In the genomic region with DNA sequence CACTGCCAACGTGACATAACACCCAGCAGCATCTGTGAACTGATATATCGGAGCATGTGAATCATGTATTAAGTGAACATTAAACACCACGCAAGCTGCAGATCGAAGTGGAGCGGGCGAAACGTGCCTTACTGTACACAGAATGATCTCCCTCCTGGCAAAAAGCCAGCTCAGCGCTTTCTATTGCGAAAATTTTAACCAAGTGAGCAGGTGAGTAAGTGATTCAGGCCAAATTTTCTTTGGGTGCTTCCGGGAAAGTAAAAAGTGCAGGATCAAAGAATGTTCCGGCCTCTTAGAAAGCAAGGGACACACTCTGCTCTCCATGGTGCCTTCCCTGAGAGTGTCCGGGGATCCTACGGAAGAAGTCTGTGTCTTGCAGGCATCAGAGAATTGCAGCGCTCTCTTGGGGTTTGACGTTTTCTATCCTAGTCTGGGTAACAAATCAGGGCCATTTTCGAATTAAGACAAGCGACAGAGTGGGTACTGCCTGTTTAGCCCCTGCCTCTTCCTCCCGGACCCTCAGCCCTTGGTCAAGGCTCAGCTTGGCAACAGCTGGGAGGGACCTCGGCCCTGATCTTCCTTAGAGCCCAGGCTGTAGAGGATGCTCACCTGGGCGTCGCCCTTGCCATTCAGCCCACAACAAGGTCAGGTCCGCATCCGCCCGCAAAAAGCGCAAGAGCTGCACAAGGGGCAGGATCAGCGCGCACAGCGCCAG, we compare ENCODE assay signal across 8 mouse cellular contexts. TPM values are rescaled to one million over a fixed set of nuclear protein-coding genes. Genes with fewer than 3 reads are reported as not detected.
DNase-seq lines count a peak whose midpoint lies in the region; ATAC-seq and TF ChIP-seq lines count a peak whose summit lies in the region.

No protein-coding gene starts in this region.

- dilution Hi-C loops in CH12.LX (cut with MboI; ENCODE audit: extremely low pct_ligation_motif_present, extremely low pct_unique_long_range_greater_than_20kb, low sequenced_read_pairs): no loop called here

- in situ Hi-C loops in CH12.LX (cut with MboI; ENCODE audit: low pct_ligation_motif_present, low pct_unique_long_range_greater_than_20kb, low sequenced_read_pairs): loop anchor here (25.0 kb wide), 1 partner anchor 127 kb away; a partner anchor contains a TSS

- peak overlapping the region; percentile 63 for H3K4me2 ChIP-seq in CH12.LX (ENCODE audit: insufficient read depth, low read depth, poor library complexity, severe bottlenecking)
- peak overlapping the region; percentile 88 for H3K4me2 ChIP-seq in heart, embryonic 13.5 days
- peak overlapping the region; percentile 93 for H3K4me2 ChIP-seq in kidney, embryonic 16.5 days (replicated peaks; ENCODE audit: low read depth, low read length)
- H3K4me2 ChIP-seq in neural tube, embryonic 14.5 days (ENCODE audit: low read depth, low read length): peak overlapping the region; percentile 94

- no peak for TF ChIP-seq POLR2A in CH12.LX (IDR thresholded peaks at IDR 0.05; ENCODE audit: low read depth, low read length)
- no peak for TF ChIP-seq POLR2A in cortical plate, adult 2 months (IDR thresholded peaks at IDR 0.05; ENCODE audit: extremely low read depth, insufficient read depth, low read length)

- no peak for TF ChIP-seq EP300 in CH12.LX (IDR thresholded peaks at IDR 0.05; ENCODE audit: low read length)

- H3K9ac ChIP-seq in CH12.LX (ENCODE audit: insufficient read depth, low read depth): peak overlapping the region; percentile 73
- peak overlapping the region; percentile 89 for H3K9ac ChIP-seq in heart, embryonic 13.5 days
- peak overlapping the region; percentile 71 for H3K9ac ChIP-seq in kidney, embryonic 16.5 days (replicated peaks; ENCODE audit: low read length)
- H3K9ac ChIP-seq in neural tube, embryonic 14.5 days (replicated peaks; ENCODE audit: low read depth, low read length): peak overlapping the region; percentile 67

- H3K4me3 ChIP-seq in CH12.LX (replicated peaks in 1 of 3; ENCODE audit: low read depth in 2 of 3, low read length in 2 of 3, poor library complexity in 1 of 3): peak overlapping the region; percentile 78 to 89 (median 86)
- H3K4me3 ChIP-seq in cortical plate, adult 2 months (ENCODE audit: insufficient read depth, low read length): peak overlapping the region; percentile 90
- peak overlapping the region; percentile 79 for H3K4me3 ChIP-seq in heart, embryonic 13.5 days
- peak overlapping the region; percentile 74 for H3K4me3 ChIP-seq in kidney, embryonic 16.5 days (ENCODE audit: low read length)
- peak overlapping the region; percentile 49 for H3K4me3 ChIP-seq in neural tube, embryonic 14.5 days (ENCODE audit: low read depth, low read length)

- no peaks in the 10 kb centered on the region for H3K9me3 ChIP-seq in CH12.LX (replicated peaks; ENCODE audit: low read length)
- no peaks in the 10 kb centered on the region for H3K9me3 ChIP-seq in heart, embryonic 13.5 days
- H3K9me3 ChIP-seq in kidney, embryonic 16.5 days (ENCODE audit: low read length): 0 out of 2 replicates have a peak, but pooled peaks cover 3% of the 10 kb centered on the region
- H3K9me3 ChIP-seq in neural tube, embryonic 14.5 days (ENCODE audit: control insufficient read depth, low read length): no peaks in the 10 kb centered on the region

- H3K4me1 ChIP-seq in CH12.LX (ENCODE audit: control insufficient read depth in 1 of 2, insufficient read depth in 2 of 2): peaks cover 5 to 23% of the 10 kb centered on the region in 2 experiments
- peaks cover 6% of the 10 kb centered on the region for H3K4me1 ChIP-seq in cortical plate, adult 2 months (ENCODE audit: control insufficient read depth, insufficient read depth, low read length)
- H3K4me1 ChIP-seq in heart, embryonic 13.5 days: peaks cover 32% of the 10 kb centered on the region
- peaks cover 5% of the 10 kb centered on the region; the same call in 1 of the 2 replicates for H3K4me1 ChIP-seq in kidney, embryonic 16.5 days (ENCODE audit: insufficient read depth, low read length)
- peaks cover 4% of the 10 kb centered on the region; the same call in 1 of the 2 replicates for H3K4me1 ChIP-seq in neural tube, embryonic 14.5 days (ENCODE audit: control insufficient read depth, insufficient read depth, low read length)

- 0 out of 2 replicates have a peak overlapping the region, but pooled peaks have one; percentile 45 for H3K27ac ChIP-seq in CH12.LX (ENCODE audit: insufficient read depth, low read depth)
- peak overlapping the region; percentile 31 for H3K27ac ChIP-seq in cortical plate, adult 2 months (ENCODE audit: insufficient read depth, low read length)
- peak overlapping the region; percentile 94 for H3K27ac ChIP-seq in heart, embryonic 13.5 days (replicated peaks)
- peak overlapping the region; percentile 56; the same call in 1 of the 2 replicates for H3K27ac ChIP-seq in kidney, embryonic 16.5 days (ENCODE audit: low read length)
- H3K27ac ChIP-seq in neural tube, embryonic 14.5 days (ENCODE audit: low read depth, low read length): peak overlapping the region; percentile 17; the same call in 1 of the 2 replicates

- H3K27me3 ChIP-seq in CH12.LX (replicated peaks): no peaks in the 10 kb centered on the region
- no peaks in the 10 kb centered on the region for H3K27me3 ChIP-seq in heart, embryonic 13.5 days (replicated peaks)
- H3K27me3 ChIP-seq in kidney, embryonic 16.5 days (ENCODE audit: insufficient read depth, low read length): no peaks in the 10 kb centered on the region
- no peaks in the 10 kb centered on the region for H3K27me3 ChIP-seq in neural tube, embryonic 14.5 days (ENCODE audit: control insufficient read depth, insufficient read depth, low read length)

- no peak for TF ChIP-seq CTCF in CH12.LX (conservative IDR thresholded peaks at IDR 0.05 in 1 of 2, IDR thresholded peaks at IDR 0.05 in 1 of 2; ENCODE audit: low read depth in 2 of 2, low read length in 2 of 2)
- TF ChIP-seq CTCF in cortical plate, adult 2 months (IDR thresholded peaks at IDR 0.05; ENCODE audit: extremely low read depth, insufficient read depth, low read length): no peak

- no peaks in the 10 kb centered on the region for H3K36me3 ChIP-seq in CH12.LX (replicated peaks in 1 of 2; ENCODE audit: control insufficient read depth in 1 of 2, insufficient read depth in 1 of 2, low read length in 1 of 2)
- H3K36me3 ChIP-seq in heart, embryonic 13.5 days: peaks cover 2% of the 10 kb centered on the region; the same call in 1 of the 2 replicates
- H3K36me3 ChIP-seq in kidney, embryonic 16.5 days (ENCODE audit: insufficient read depth, low read length): no peaks in the 10 kb centered on the region
- no peaks in the 10 kb centered on the region for H3K36me3 ChIP-seq in neural tube, embryonic 14.5 days (ENCODE audit: control insufficient read depth, insufficient read depth, low read length)

- WGBS in heart, embryonic 13.5 days: 8% methylated on average over 28 of the region's 28 CpGs
- WGBS in kidney, embryonic 16.5 days: 7% methylated on average over 28 of the region's 28 CpGs
- 5% methylated on average over 28 of the region's 28 CpGs for WGBS in neural tube, embryonic 14.5 days

- no peak for TF ChIP-seq RAD21 in CH12.LX (IDR thresholded peaks at IDR 0.05; ENCODE audit: low read depth, low read length)

- DNase-seq in CH12.LX (ENCODE audit: extremely low read depth) (no peak), NIH3T3 (ENCODE audit: low read depth) (peak; percentile 73)
- DNase-seq in lung, adult 18-20 months: peak; percentile 61 to 71
- DNase-seq in spleen, postnatal 4 days (ENCODE audit: low spot score in 2 of 2): no peak

- peak; percentile 12; the same call in 1 of the 2 replicates for ATAC-seq in heart, embryonic 13.5 days (ENCODE audit: extremely low read depth, insufficient number of reproducible peaks, low FRiP score, low TSS enrichment)
- ATAC-seq in kidney, embryonic 16.5 days (ENCODE audit: low FRiP score, low TSS enrichment): peak; percentile 64
- peak; percentile 54 for ATAC-seq in neural tube, embryonic 14.5 days (ENCODE audit: low read depth)

- no peaks in the 10 kb centered on the region; the same call in 1 of the 2 replicates for H3K79me2 ChIP-seq in CH12.LX (replicated peaks; ENCODE audit: control insufficient read depth, extremely low read depth, insufficient read depth, poor library complexity, severe bottlenecking)

TF ChIP-seq in CH12.LX, 34 proteins besides CTCF, POLR2A, EP300 and RAD21:
- TF ChIP-seq USF1 (IDR thresholded peaks at IDR 0.05; ENCODE audit: low read depth, low read length) (no peak), MAFK (IDR thresholded peaks at IDR 0.05; ENCODE audit: insufficient replicate concordance, low read length) (peak; percentile 63; the same call in 1 of the 2 replicates)

RNA-seq across cellular contexts. Expression of a gene that starts 0.5 kb away (rescaled TPM):
- total RNA-seq in CH12.LX (2012; rRNA removed) (36.8 and 52.8 TPM in 2 replicates), CH12.LX (2014; rRNA removed) (36.5 and 37.2 TPM in 2 replicates)
- 23.9 and 27.4 TPM in 2 replicates for polyA plus RNA-seq in CH12.LX (2012; ENCODE audit: insufficient read length, low read depth)
- polyA plus RNA-seq in cortical plate, adult 2 months (2012; rRNA removed): 45.8 and 51.7 TPM in 2 replicates
- 53.1 and 58.7 TPM in 2 replicates for polyA plus RNA-seq in heart, embryonic 13.5 days (2015; fragmentation: Nextera tagmentation; extraction: Ambion mirVana)
- polyA plus RNA-seq in kidney, embryonic 16.5 days (2015; fragmentation: Nextera tagmentation; extraction: Ambion mirVana): 12.1 and 13.7 TPM in 2 replicates
- polyA plus RNA-seq in neural tube, embryonic 14.5 days (2014; fragmentation: Nextera tagmentation; extraction: Ambion mirVana): 20.3 and 20.5 TPM in 2 replicates

RNA-seq across cellular contexts. Expression of a gene that starts 14.7 kb away (rescaled TPM):
- total RNA-seq in CH12.LX (2012; rRNA removed): not detected in 2 replicates
- total RNA-seq in CH12.LX (2014; rRNA removed): not detected in 2 replicates
- polyA plus RNA-seq in CH12.LX (2012; ENCODE audit: insufficient read length, low read depth): not detected in 2 replicates
- polyA plus RNA-seq in cortical plate, adult 2 months (2012; rRNA removed): not detected in 2 replicates
- polyA plus RNA-seq in heart, embryonic 13.5 days (2015; fragmentation: Nextera tagmentation; extraction: Ambion mirVana): not detected in 2 replicates
- not detected in 2 replicates for polyA plus RNA-seq in kidney, embryonic 16.5 days (2015; fragmentation: Nextera tagmentation; extraction: Ambion mirVana)
- polyA plus RNA-seq in neural tube, embryonic 14.5 days (2014; fragmentation: Nextera tagmentation; extraction: Ambion mirVana): not detected in 2 replicates

Comparison
In these comparisons a context has a peak if more than half of its experiments do, and no peak if none do; other contexts are left out.
1. DNase-seq: peak in NIH3T3 (single experiment) and lung, adult 18-20 months (2 of 2); none in CH12.LX (single experiment) and spleen, postnatal 4 days (0 of 2).
2. H3K27ac ChIP-seq: peak in every context shown above with its lines; median percentile 94 in heart, embryonic 13.5 days; 56 in kidney, embryonic 16.5 days; 45 in CH12.LX; 31 in cortical plate, adult 2 months; 17 in neural tube, embryonic 14.5 days.
3. ATAC-seq: peak in every context shown above with its lines; median percentile 64 in kidney, embryonic 16.5 days; 54 in neural tube, embryonic 14.5 days; 12 in heart, embryonic 13.5 days.
4. Peak in every context shown above with its lines, with median percentiles within 50 percentile points of each other: H3K4me2 ChIP-seq, H3K4me3 ChIP-seq and H3K9ac ChIP-seq.